Mouse (Mus musculus) fibroblast of lung, adult 2 months (primary cell): ENCODE data around the gene Rad9b.

ENCODE experiments used
- DNase-seq: peaks from one replicate; pipeline ENCODE4 v3.0.0-alpha.2; 2011; ENCODE audit warnings: low read depth

Rad9b gene

GRCm38 (mm10) chr5:122312942-122313684, 40.9 kb downstream of the Rad9b start:
- no peak for DNase-seq

GRCm38 (mm10) chr5:122312346-122312745, 41.7 kb downstream of the Rad9b start:
- no peak for DNase-seq

GRCm38 (mm10) chr5:122311692-122312091, 42.3 kb downstream of the Rad9b start:
- DNase-seq: no peak

- no peak for DNase-seq
Observed at GRCm38 (mm10) chr5:122310699-122311098, 43.3 kb downstream of the Rad9b start.

- no peak for DNase-seq
Observed at GRCm38 (mm10) chr5:122306536-122306935, 47.5 kb downstream of the Rad9b start.

GRCm38 (mm10) chr5:122305472-122305871, 48.6 kb downstream of the Rad9b start:
- DNase-seq: no peak

- DNase-seq: no peak
Observed at GRCm38 (mm10) chr5:122304541-122304940, 49.5 kb downstream of the Rad9b start.

- DNase-seq: peak; percentile 86
Observed at GRCm38 (mm10) chr5:122303937-122304336, 50.1 kb downstream of the Rad9b start.

GRCm38 (mm10) chr5:122302810-122303745, 51.0 kb downstream of the Rad9b start:
- no peak for DNase-seq

- peak; percentile 93 for DNase-seq
Observed at GRCm38 (mm10) chr5:122300071-122300518, 53.9 kb downstream of the Rad9b start.

GRCm38 (mm10) chr5:122295113-122295935, 58.7 kb downstream of the Rad9b start:
- DNase-seq: no peak

- DNase-seq: no peak
Observed at GRCm38 (mm10) chr5:122294219-122294735, 59.8 kb downstream of the Rad9b start.

- DNase-seq: no peak
Observed at GRCm38 (mm10) chr5:122293131-122293530, 60.9 kb downstream of the Rad9b start.

- no peak for DNase-seq
Observed at GRCm38 (mm10) chr5:122291553-122292339, 62.3 kb downstream of the Rad9b start.

- no peak for DNase-seq
Observed at GRCm38 (mm10) chr5:122291149-122291548, 62.9 kb downstream of the Rad9b start.

GRCm38 (mm10) chr5:122288147-122288811, 65.8 kb downstream of the Rad9b start:
- no peak for DNase-seq

GRCm38 (mm10) chr5:122287026-122287425, 67.0 kb downstream of the Rad9b start:
- no peak for DNase-seq

GRCm38 (mm10) chr5:122286191-122286590, 67.8 kb downstream of the Rad9b start:
- DNase-seq: no peak

GRCm38 (mm10) chr5:122285767-122286150, 68.3 kb downstream of the Rad9b start:
- DNase-seq: no peak

- DNase-seq: no peak
Observed at GRCm38 (mm10) chr5:122285029-122285766, 68.8 kb downstream of the Rad9b start.
